Mouse (Mus musculus) v-Abl transformed pro-B cells (cell line): ENCODE results near the gene Unc5a.

ENCODE experiments used
- in situ Hi-C, 2 experiments: fragments of 400-800 bp; cut with MboI; formaldehyde crosslinking; loops; one replicate each; pipeline ENCODE4 v1.15.1; 2025; ENCODE audit not compliant: unreplicated experiment in 2 of 2

Gene Unc5a

GRCm38 (mm10) chr13:54954745-54955144 is 5.5 kb downstream of the Unc5a start:
- in situ Hi-C loops, result no loop called here

GRCm38 (mm10) chr13:54955695-54956471 is 6.7 kb downstream of the Unc5a start:
- in situ Hi-C loops, result no loop called here

- in situ Hi-C loops, result no loop called here
These were observed 8.1 kb downstream of the Unc5a start for GRCm38 (mm10) chr13:54957281-54957680.

- in situ Hi-C loops, result no loop called here
These were observed 10.0 kb downstream of the Unc5a start for GRCm38 (mm10) chr13:54959059-54959701.

- in situ Hi-C loops, result no loop called here
These were observed 10.6 kb downstream of the Unc5a start for GRCm38 (mm10) chr13:54959842-54960241.

GRCm38 (mm10) chr13:54960491-54960890 is 11.3 kb downstream of the Unc5a start:
- in situ Hi-C loops, result no loop called here

GRCm38 (mm10) chr13:54965256-54965655 is 16.0 kb downstream of the Unc5a start:
- in situ Hi-C loops, result no loop called here

GRCm38 (mm10) chr13:54967501-54967900 is 18.3 kb downstream of the Unc5a start:
- in situ Hi-C loops, result no loop called here

GRCm38 (mm10) chr13:54968636-54969035 is 19.4 kb downstream of the Unc5a start:
- in situ Hi-C loops, result no loop called here

GRCm38 (mm10) chr13:54969513-54969912 is 20.3 kb downstream of the Unc5a start:
- in situ Hi-C loops, result no loop called here

- in situ Hi-C loops, result no loop called here
These were observed 21.5 kb downstream of the Unc5a start for GRCm38 (mm10) chr13:54970521-54971247.

- in situ Hi-C loops, result no loop called here
These were observed 26.3 kb downstream of the Unc5a start for GRCm38 (mm10) chr13:54975546-54975945.

GRCm38 (mm10) chr13:54978804-54979203 is 29.6 kb downstream of the Unc5a start:
- in situ Hi-C loops, result no loop called here

GRCm38 (mm10) chr13:54980957-54981356 is 31.7 kb downstream of the Unc5a start:
- in situ Hi-C loops, result no loop called here

- in situ Hi-C loops, result no loop called here
These were observed 33.8 kb downstream of the Unc5a start for GRCm38 (mm10) chr13:54983001-54983400.

GRCm38 (mm10) chr13:54983614-54984013 is 34.4 kb downstream of the Unc5a start:
- in situ Hi-C loops, result no loop called here

- in situ Hi-C loops, result no loop called here
These were observed 38.2 kb downstream of the Unc5a start for GRCm38 (mm10) chr13:54987405-54987804.

GRCm38 (mm10) chr13:54988181-54988760 is 39.1 kb downstream of the Unc5a start:
- in situ Hi-C loops, result no loop called here

GRCm38 (mm10) chr13:54992215-54992614 is 43.0 kb downstream of the Unc5a start:
- in situ Hi-C loops, result no loop called here

- in situ Hi-C loops, result no loop called here
These were observed 45.4 kb downstream of the Unc5a start for GRCm38 (mm10) chr13:54994576-54994975.

GRCm38 (mm10) chr13:54995161-54995560 is 46.0 kb downstream of the Unc5a start:
- in situ Hi-C loops, result no loop called here
